ENCODE assay signal across 22 mouse cellular contexts in the genomic region with DNA sequence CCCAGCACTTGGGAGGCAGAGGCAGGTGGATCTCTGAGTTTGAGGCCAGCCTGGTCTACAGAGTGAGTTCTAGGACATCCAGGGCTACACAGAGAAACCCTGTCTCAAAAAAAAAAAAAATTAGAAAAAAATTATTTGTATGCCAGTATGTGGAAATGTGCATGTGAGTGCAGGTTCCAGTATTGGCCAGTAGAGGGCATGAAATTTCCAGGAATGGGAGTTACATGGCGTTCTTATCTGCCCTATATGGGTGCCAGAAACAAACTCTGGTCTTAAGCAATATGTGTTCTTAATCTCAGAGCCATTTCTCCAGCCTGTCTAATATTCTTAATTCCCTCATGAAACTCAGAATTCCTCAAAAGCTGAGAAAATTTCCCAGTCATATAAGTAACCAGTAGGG.
DNase-seq lines count a peak whose midpoint lies in the region; ATAC-seq and TF ChIP-seq lines count a peak whose summit lies in the region.
"Had no signal": no experiment of that assay in that cellular context is flagged by ENCODE, and none has a peak within 500 bp of the region (broad histone marks: within the 10 kb centered on the region; RNA-seq: fewer than 3 reads in every experiment).

No protein-coding gene starts in this region.

- no peak for TF ChIP-seq EP300 in CH12.LX (IDR thresholded peaks at IDR 0.05; ENCODE audit: low read length)

- no peaks in the 10 kb centered on the region for H3K36me3 ChIP-seq in forebrain, postnatal 0 days (ENCODE audit: insufficient read depth)
- H3K36me3 ChIP-seq in forebrain, embryonic 10.5 days (replicated peaks): no peaks in the 10 kb centered on the region
- no peaks in the 10 kb centered on the region for H3K36me3 ChIP-seq in liver, adult 2 months (ENCODE audit: control insufficient read depth, insufficient read depth, low read length)
- H3K36me3 ChIP-seq in CH12.LX (replicated peaks in 1 of 2; ENCODE audit: control insufficient read depth in 1 of 2, insufficient read depth in 1 of 2, low read length in 1 of 2): no peaks in the 10 kb centered on the region
- H3K36me3 ChIP-seq: liver, embryonic 15.5 days; midbrain, embryonic 10.5 days; neural tube, embryonic 12.5 days had no signal

- TF ChIP-seq POLR2A in liver, adult 2 months (IDR thresholded peaks at IDR 0.05; ENCODE audit: extremely low read depth, insufficient read depth, low read length): no peak
- TF ChIP-seq POLR2A in CH12.LX (IDR thresholded peaks at IDR 0.05; ENCODE audit: low read depth, low read length): no peak

- no peak overlapping the region for H3K4me2 ChIP-seq in forebrain, postnatal 0 days (ENCODE audit: low read depth)
- no peak overlapping the region for H3K4me2 ChIP-seq in CH12.LX (ENCODE audit: insufficient read depth, low read depth, poor library complexity, severe bottlenecking)
- H3K4me2 ChIP-seq: liver, embryonic 15.5 days; neural tube, embryonic 12.5 days had no signal

- no peak overlapping the region for H3K27ac ChIP-seq in forebrain, postnatal 0 days (ENCODE audit: low read depth, low read length)
- no peak overlapping the region for H3K27ac ChIP-seq in forebrain, embryonic 10.5 days
- H3K27ac ChIP-seq in liver, adult 2 months (replicated peaks; ENCODE audit: insufficient read depth, low read depth, low read length): no peak overlapping the region
- no peak overlapping the region for H3K27ac ChIP-seq in CH12.LX (ENCODE audit: insufficient read depth, low read depth)
- H3K27ac ChIP-seq in left cerebral cortex, adult 2 months: no peak overlapping the region
- H3K27ac ChIP-seq: liver, embryonic 15.5 days; midbrain, embryonic 10.5 days; neural tube, embryonic 12.5 days had no signal

- no peaks in the 10 kb centered on the region for H3K27me3 ChIP-seq in forebrain, postnatal 0 days (ENCODE audit: insufficient read depth, low read length)
- H3K27me3 ChIP-seq in forebrain, embryonic 10.5 days (ENCODE audit: poor library complexity, severe bottlenecking): no peaks in the 10 kb centered on the region
- H3K27me3 ChIP-seq in liver, adult 2 months (ENCODE audit: control insufficient read depth, insufficient read depth, low read length): no peaks in the 10 kb centered on the region
- H3K27me3 ChIP-seq in CH12.LX (replicated peaks): no peaks in the 10 kb centered on the region
- H3K27me3 ChIP-seq: liver, embryonic 15.5 days; neural tube, embryonic 12.5 days had no signal

- peak; percentile 45 for TF ChIP-seq RAD21 in CH12.LX (IDR thresholded peaks at IDR 0.05; ENCODE audit: low read depth, low read length)

- 66% methylated on average over 1 of the region's 1 CpGs for WGBS in forebrain, postnatal 0 days
- 76% methylated on average over 1 of the region's 1 CpGs for WGBS in forebrain, embryonic 10.5 days
- WGBS in liver, adult 2 months: 77% methylated on average over 1 of the region's 1 CpGs

- no peaks in the 10 kb centered on the region for H3K79me2 ChIP-seq in liver, adult 2 months (ENCODE audit: control insufficient read depth, insufficient read depth, low read length)
- no peaks in the 10 kb centered on the region for H3K79me2 ChIP-seq in CH12.LX (replicated peaks; ENCODE audit: control insufficient read depth, extremely low read depth, insufficient read depth, poor library complexity, severe bottlenecking)

- in situ Hi-C loops in CH12.LX (cut with MboI; ENCODE audit: low pct_ligation_motif_present, low pct_unique_long_range_greater_than_20kb, low sequenced_read_pairs): no loop called here

- H3K4me1 ChIP-seq in forebrain, postnatal 0 days (ENCODE audit: insufficient read depth): no peaks in the 10 kb centered on the region
- H3K4me1 ChIP-seq in forebrain, embryonic 10.5 days: peaks cover 14% of the 10 kb centered on the region
- no peaks in the 10 kb centered on the region for H3K4me1 ChIP-seq in liver, adult 2 months (ENCODE audit: control insufficient read depth, insufficient read depth, low read length)
- H3K4me1 ChIP-seq in CH12.LX (ENCODE audit: control insufficient read depth in 1 of 2, insufficient read depth in 2 of 2): peaks cover 0 to under 1% of the 10 kb centered on the region in 2 experiments; a peak in 1 of 4 replicates
- H3K4me1 ChIP-seq: liver, embryonic 15.5 days had no signal

- peak; percentile 15; the same call in 1 of the 2 replicates for TF ChIP-seq CTCF in forebrain, postnatal 0 days (IDR thresholded peaks at IDR 0.05; ENCODE audit: low read depth)
- no peak for TF ChIP-seq CTCF in liver, adult 2 months (IDR thresholded peaks at IDR 0.05; ENCODE audit: low read depth, low read length)
- peak; percentile 12 to 43; a peak in 2 of 4 replicates for TF ChIP-seq CTCF in CH12.LX (conservative IDR thresholded peaks at IDR 0.05 in 1 of 2, IDR thresholded peaks at IDR 0.05 in 1 of 2; ENCODE audit: low read depth in 2 of 2, low read length in 2 of 2)
- no peak; the same call in 1 of the 2 replicates for TF ChIP-seq CTCF in left cerebral cortex, adult 2 months (IDR thresholded peaks at IDR 0.05)

- DNase-seq in forebrain, postnatal 0 days: no peak
- DNase-seq in forebrain, embryonic 10.5 days (ENCODE audit: extremely low spot score, low spot score): no peak
- peak; percentile 42 for DNase-seq in liver, adult 2 months (ENCODE audit: extremely low read depth, low read depth, low spot score)
- DNase-seq in liver: no peak
- DNase-seq in CH12.LX (ENCODE audit: extremely low read depth): peak; percentile 22
- peak; percentile 55 for DNase-seq in ZHBTc4 (ENCODE audit: low read depth, low spot score)
- DNase-seq in left cerebral cortex, adult 2 months (ENCODE audit: extremely low spot score in 1 of 2, low spot score in 2 of 2): no peak
- DNase-seq: adrenal gland, postnatal 14 days; cerebellum, adult 11-12 months; cerebellum, postnatal 25 days; gastrocnemius, postnatal 10 days; heart, adult 18-20 months; kidney, adult 11 months; left cerebral cortex, postnatal 4 days; lung, postnatal 36 days; right cerebral cortex, adult 18-20 months; thymus, adult 18-20 months had no signal

- intact Hi-C loops in left cerebral cortex, adult 2 months (cut with DNase I): no loop called here

- H3K4me3 ChIP-seq in forebrain, postnatal 0 days (ENCODE audit: low read depth, low read length): no peak overlapping the region
- no peak overlapping the region for H3K4me3 ChIP-seq in forebrain, embryonic 10.5 days
- H3K4me3 ChIP-seq in liver, adult 2 months (ENCODE audit: insufficient read depth, low read depth, low read length): no peak overlapping the region
- no peak overlapping the region for H3K4me3 ChIP-seq in CH12.LX (replicated peaks in 1 of 3; ENCODE audit: low read depth in 2 of 3, low read length in 2 of 3, poor library complexity in 1 of 3)
- no peak overlapping the region for H3K4me3 ChIP-seq in left cerebral cortex, adult 2 months
- H3K4me3 ChIP-seq: liver, embryonic 15.5 days; midbrain, embryonic 10.5 days; neural tube, embryonic 12.5 days had no signal

- dilution Hi-C loops in CH12.LX (cut with MboI; ENCODE audit: extremely low pct_ligation_motif_present, extremely low pct_unique_long_range_greater_than_20kb, low sequenced_read_pairs): no loop called here

- H3K9me3 ChIP-seq in forebrain, postnatal 0 days (ENCODE audit: low read length): no peaks in the 10 kb centered on the region
- no peaks in the 10 kb centered on the region for H3K9me3 ChIP-seq in forebrain, embryonic 10.5 days
- H3K9me3 ChIP-seq in CH12.LX (replicated peaks; ENCODE audit: low read length): no peaks in the 10 kb centered on the region
- H3K9me3 ChIP-seq: liver, embryonic 15.5 days; midbrain, embryonic 10.5 days; neural tube, embryonic 12.5 days had no signal

- H3K9ac ChIP-seq in forebrain, postnatal 0 days: no peak overlapping the region
- H3K9ac ChIP-seq in liver, adult 2 months (ENCODE audit: low read depth, low read length): no peak overlapping the region
- H3K9ac ChIP-seq in CH12.LX (ENCODE audit: insufficient read depth, low read depth): no peak overlapping the region
- H3K9ac ChIP-seq: liver, embryonic 15.5 days; neural tube, embryonic 12.5 days had no signal

- no peak for ATAC-seq in forebrain, postnatal 0 days
- no peak for ATAC-seq in megakaryocyte, adult 5-6 weeks (ENCODE audit: poor library complexity, severe bottlenecking)
- ATAC-seq: hindbrain, embryonic 16.5 days had no signal

TF ChIP-seq in CH12.LX, 34 proteins besides CTCF, POLR2A, EP300 and RAD21:
- TF ChIP-seq BHLHE40 (IDR thresholded peaks at IDR 0.05; ENCODE audit: low read depth, low read length) (no peak), SMC3 (IDR thresholded peaks at IDR 0.05; ENCODE audit: low read depth, low read length) (peak; percentile 34), TCF12 (IDR thresholded peaks at IDR 0.05; ENCODE audit: low read depth, low read length) (no peak)

Comparison
In these comparisons a context has a peak if more than half of its experiments do, and no peak if none do; other contexts are left out.
1. DNase-seq: peak in liver, adult 2 months (single experiment), CH12.LX (single experiment) and ZHBTc4 (single experiment); none in forebrain, postnatal 0 days (single experiment), forebrain, embryonic 10.5 days (single experiment), liver (single experiment) and left cerebral cortex, adult 2 months (0 of 2).
2. CTCF ChIP-seq: peak in forebrain, postnatal 0 days (single experiment) and CH12.LX (2 of 2); none in liver, adult 2 months (single experiment) and left cerebral cortex, adult 2 months (single experiment).